Mouse (Mus musculus): ENCODE data around the gene Gm14226. TPM values are rescaled to one million over a fixed set of nuclear protein-coding genes. Genes with fewer than 3 reads are reported as not detected.

Gene Gm14226
- total RNA-seq, 1 experiment from 2014 or later, result not detected

Other genes with a start within 250 kb of the Gm14226 start
- not detected in 3 replicates for gene Gm14214, start 248.2 kb upstream of the Gm14226 start, total RNA-seq (2017)
- gene Raly, start 227.2 kb upstream of the Gm14226 start, total RNA-seq (2017), result 165 to 198 TPM (median 196 TPM) in 3 replicates
- gene a, start 226.9 kb upstream of the Gm14226 start, total RNA-seq (2017), result not detected in 3 replicates
- 125 to 133 TPM (median 129 TPM) in 3 replicates for gene Eif2s2, start 125.3 kb upstream of the Gm14226 start, total RNA-seq (2017)
- 9.6 to 16.0 TPM (median 14.9 TPM) in 3 replicates for gene Ahcy, start 56.2 kb downstream of the Gm14226 start, total RNA-seq (2017)
- 177 to 184 TPM (median 180 TPM) in 3 replicates for gene Itch, start 115.2 kb downstream of the Gm14226 start, total RNA-seq (2017)
- gene Dynlrb1, start 218.3 kb downstream of the Gm14226 start, total RNA-seq (2017), result 66.0 to 110 TPM (median 92.2 TPM) in 3 replicates